8 mouse cellular contexts compared by ENCODE assay signal in the genomic region with DNA sequence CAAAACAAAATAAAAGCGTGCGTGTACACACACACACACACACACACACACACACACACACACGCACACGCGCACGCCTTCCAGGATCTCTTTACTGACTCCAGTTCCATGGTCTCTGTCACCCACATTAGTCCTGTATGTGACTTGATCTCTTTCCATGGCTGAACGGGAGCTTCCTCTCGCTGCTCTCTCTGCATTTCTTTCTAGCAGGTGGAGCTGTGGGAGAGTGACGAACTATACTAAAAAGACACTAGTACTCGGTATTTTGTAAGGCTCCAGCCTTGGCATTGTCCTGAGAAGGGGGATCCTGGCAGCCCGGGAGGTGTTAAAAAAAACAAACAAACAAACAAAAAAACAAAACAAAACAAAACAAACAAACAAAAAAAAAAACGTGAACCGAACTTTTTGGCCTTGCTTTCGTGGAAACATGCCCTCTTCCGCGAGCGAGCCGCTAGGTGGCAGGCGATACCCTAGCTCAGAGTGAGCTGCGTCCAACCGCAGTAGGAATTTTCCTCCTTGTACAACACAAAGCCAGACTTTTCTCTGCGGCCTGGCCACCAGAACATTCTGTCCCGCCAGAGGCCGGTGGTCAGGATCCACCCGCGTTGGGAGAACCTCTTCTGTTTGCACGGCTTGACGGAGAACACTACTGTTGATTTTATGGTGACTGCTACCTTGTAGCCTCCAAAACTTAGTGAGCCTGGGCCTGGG. TPM values are rescaled to one million over a fixed set of nuclear protein-coding genes. Genes with fewer than 3 reads are reported as not detected.
DNase-seq lines count a peak whose midpoint lies in the region; ATAC-seq and TF ChIP-seq lines count a peak whose summit lies in the region.

No protein-coding gene starts in this region.

- no peaks in the 10 kb centered on the region for H3K9me3 ChIP-seq in forebrain, embryonic 11.5 days (ENCODE audit: control insufficient read depth, low read length)
- no peaks in the 10 kb centered on the region for H3K9me3 ChIP-seq in heart, embryonic 16.5 days (replicated peaks; ENCODE audit: control insufficient read depth, low read length)
- no peaks in the 10 kb centered on the region for H3K9me3 ChIP-seq in liver, embryonic 14.5 days (ENCODE audit: control insufficient read depth, low read length)
- H3K9me3 ChIP-seq in stomach, embryonic 16.5 days (replicated peaks; ENCODE audit: control insufficient read depth, low read length): no peaks in the 10 kb centered on the region

- peak; percentile 96 for TF ChIP-seq CTCF in liver, embryonic 14.5 days (IDR thresholded peaks at IDR 0.05; ENCODE audit: low read depth)

- H3K36me3 ChIP-seq in forebrain, embryonic 11.5 days (ENCODE audit: control insufficient read depth, insufficient read depth, low read length): no peaks in the 10 kb centered on the region
- H3K36me3 ChIP-seq in heart, embryonic 16.5 days (ENCODE audit: control insufficient read depth, insufficient read depth): no peaks in the 10 kb centered on the region
- no peaks in the 10 kb centered on the region for H3K36me3 ChIP-seq in liver, embryonic 14.5 days (replicated peaks; ENCODE audit: control insufficient read depth, insufficient read depth, low read depth)
- no peaks in the 10 kb centered on the region for H3K36me3 ChIP-seq in stomach, embryonic 16.5 days (ENCODE audit: control insufficient read depth, insufficient read depth, low read length)

- 29% methylated on average over 28 of the region's 28 CpGs for WGBS in forebrain, embryonic 11.5 days
- 24% methylated on average over 28 of the region's 28 CpGs for WGBS in heart, embryonic 16.5 days
- WGBS in liver, embryonic 14.5 days (ENCODE audit: insufficient replicate concordance): 19% methylated on average over 28 of the region's 28 CpGs
- WGBS in stomach, embryonic 16.5 days: 25% methylated on average over 28 of the region's 28 CpGs

- no peaks in the 10 kb centered on the region for H3K27me3 ChIP-seq in forebrain, embryonic 11.5 days (ENCODE audit: control insufficient read depth, insufficient read depth, low read length)
- no peaks in the 10 kb centered on the region for H3K27me3 ChIP-seq in heart, embryonic 16.5 days (ENCODE audit: control insufficient read depth, insufficient read depth, low read length)
- H3K27me3 ChIP-seq in liver, embryonic 14.5 days (ENCODE audit: control insufficient read depth, insufficient read depth, low read length): no peaks in the 10 kb centered on the region
- H3K27me3 ChIP-seq in stomach, embryonic 16.5 days (ENCODE audit: control insufficient read depth, insufficient read depth, low read length): no peaks in the 10 kb centered on the region

- H3K4me1 ChIP-seq in forebrain, embryonic 11.5 days (replicated peaks; ENCODE audit: control insufficient read depth, insufficient read depth, low read length): peaks cover 2% of the 10 kb centered on the region; the same call in 1 of the 2 replicates
- peaks cover 2% of the 10 kb centered on the region; the same call in 1 of the 2 replicates for H3K4me1 ChIP-seq in heart, embryonic 16.5 days (ENCODE audit: control insufficient read depth, insufficient read depth, low read length)
- H3K4me1 ChIP-seq in liver, embryonic 14.5 days (replicated peaks; ENCODE audit: control insufficient read depth in 2 of 2, insufficient read depth in 2 of 2, low read length in 1 of 2): peaks cover 31 to 39% of the 10 kb centered on the region in 2 experiments
- peaks cover 11% of the 10 kb centered on the region for H3K4me1 ChIP-seq in stomach, embryonic 16.5 days (ENCODE audit: control insufficient read depth, insufficient read depth, low read length)

- peak overlapping the region; percentile 20; the same call in 1 of the 2 replicates for H3K9ac ChIP-seq in forebrain, embryonic 11.5 days (ENCODE audit: low read length)
- H3K9ac ChIP-seq in heart, embryonic 16.5 days (ENCODE audit: low read length): peak overlapping the region; percentile 54; the same call in 1 of the 2 replicates
- H3K9ac ChIP-seq in liver, embryonic 14.5 days (replicated peaks): peak overlapping the region; percentile 67
- H3K9ac ChIP-seq in stomach, embryonic 16.5 days (ENCODE audit: low read length): peak overlapping the region; percentile 57; the same call in 1 of the 2 replicates

- no peak overlapping the region for H3K27ac ChIP-seq in forebrain, embryonic 11.5 days (ENCODE audit: low read depth, low read length)
- H3K27ac ChIP-seq in heart, embryonic 16.5 days (ENCODE audit: low read length): no peak overlapping the region
- peak overlapping the region; percentile 89 for H3K27ac ChIP-seq in liver, embryonic 14.5 days
- H3K27ac ChIP-seq in stomach, embryonic 16.5 days (ENCODE audit: low read length): no peak overlapping the region; the same call in 1 of the 2 replicates

- ATAC-seq in forebrain, embryonic 11.5 days (replicated peaks; ENCODE audit: low FRiP score): peak; percentile 74
- ATAC-seq in heart, embryonic 16.5 days (replicated peaks; ENCODE audit: extremely low read depth, insufficient read depth, low FRiP score): peak; percentile 53
- peak; percentile 27; the same call in 1 of the 2 replicates for ATAC-seq in liver, embryonic 14.5 days (ENCODE audit: insufficient read depth)
- ATAC-seq in stomach, embryonic 16.5 days (ENCODE audit: insufficient read depth, low FRiP score): peak; percentile 80; the same call in 1 of the 2 replicates

- TF ChIP-seq EP300 in liver, embryonic 14.5 days (IDR thresholded peaks at IDR 0.05; ENCODE audit: low read depth): no peak

- no peak overlapping the region for H3K4me3 ChIP-seq in forebrain, embryonic 11.5 days (ENCODE audit: low read depth, low read length)
- H3K4me3 ChIP-seq in heart, embryonic 16.5 days (ENCODE audit: low read length): peak overlapping the region; percentile 26
- H3K4me3 ChIP-seq in liver, embryonic 14.5 days (ENCODE audit: insufficient read depth in 1 of 2, low read depth in 2 of 2, low read length in 2 of 2): peak overlapping the region; percentile 27 to 40; a peak in 3 of 4 replicates
- peak overlapping the region; percentile 27; the same call in 1 of the 2 replicates for H3K4me3 ChIP-seq in stomach, embryonic 16.5 days (replicated peaks; ENCODE audit: low read length)

- H3K4me2 ChIP-seq in forebrain, embryonic 11.5 days (ENCODE audit: low read depth, low read length, severe bottlenecking): peak overlapping the region; percentile 21; the same call in 1 of the 2 replicates
- H3K4me2 ChIP-seq in heart, embryonic 16.5 days (ENCODE audit: low read depth, low read length): peak overlapping the region; percentile 68
- peak overlapping the region; percentile 87 for H3K4me2 ChIP-seq in liver, embryonic 14.5 days (ENCODE audit: low read depth)
- peak overlapping the region; percentile 49 for H3K4me2 ChIP-seq in stomach, embryonic 16.5 days (ENCODE audit: low read depth, low read length)

- DNase-seq in CD4-positive helper T cell, adult 2 months (ENCODE audit: low read depth, low spot score): peak; percentile 83
- DNase-seq in c-Kit-negative CD71-positive TER-119-positive erythroid progenitor cells, embryonic 14.5 days (ENCODE audit: low read depth, low spot score): peak; percentile 70
- peak; percentile 88 for DNase-seq in forebrain, embryonic 11.5 days (ENCODE audit: low spot score)
- peak; percentile 88 to 92 for DNase-seq in kidney, postnatal 25 days
- peak; percentile 66 to 73 (median 68) for DNase-seq in liver, embryonic 14.5 days (ENCODE audit: low read depth in 3 of 3, low spot score in 3 of 3)
- peak; percentile 78 for DNase-seq in neural tube, embryonic 10.5 days (ENCODE audit: extremely low spot score, low spot score)

RNA-seq across cellular contexts. Expression of gene Aqp11, which starts 9.9 kb away (rescaled TPM):
- 4.6 and 4.8 TPM in 2 replicates for polyA plus RNA-seq in forebrain, embryonic 11.5 days (2014; fragmentation: Nextera tagmentation; extraction: Ambion mirVana)
- 11.4 and 22.6 TPM in 2 replicates for polyA plus RNA-seq in heart, embryonic 16.5 days (2015; fragmentation: Nextera tagmentation; extraction: Ambion mirVana)
- 7.1 and 7.4 TPM in 2 replicates for polyA plus RNA-seq in liver, embryonic 14.5 days (2012; rRNA removed)
- polyA plus RNA-seq in liver, embryonic 14.5 days (2014; fragmentation: Nextera tagmentation; extraction: Ambion mirVana): 18.5 and 22.3 TPM in 2 replicates
- polyA plus RNA-seq in stomach, embryonic 16.5 days (2015; fragmentation: Nextera tagmentation; extraction: Ambion mirVana): 17.5 and 20.7 TPM in 2 replicates

RNA-seq across cellular contexts. Expression of gene Pak1, which starts 40.4 kb away (rescaled TPM):
- 72.2 and 87.2 TPM in 2 replicates for polyA plus RNA-seq in forebrain, embryonic 11.5 days (2014; fragmentation: Nextera tagmentation; extraction: Ambion mirVana)
- polyA plus RNA-seq in heart, embryonic 16.5 days (2015; fragmentation: Nextera tagmentation; extraction: Ambion mirVana): 3.8 and 4.3 TPM in 2 replicates
- polyA plus RNA-seq in liver, embryonic 14.5 days (2012; rRNA removed): 3.1 and 4.3 TPM in 2 replicates
- polyA plus RNA-seq in liver, embryonic 14.5 days (2014; fragmentation: Nextera tagmentation; extraction: Ambion mirVana): 8.2 and 9.0 TPM in 2 replicates
- 25.8 and 26.0 TPM in 2 replicates for polyA plus RNA-seq in stomach, embryonic 16.5 days (2015; fragmentation: Nextera tagmentation; extraction: Ambion mirVana)

RNA-seq across cellular contexts. Expression of gene Clns1a, which starts 51.5 kb away (rescaled TPM):
- polyA plus RNA-seq in forebrain, embryonic 11.5 days (2014; fragmentation: Nextera tagmentation; extraction: Ambion mirVana): 250 and 257 TPM in 2 replicates
- 96.0 and 116 TPM in 2 replicates for polyA plus RNA-seq in heart, embryonic 16.5 days (2015; fragmentation: Nextera tagmentation; extraction: Ambion mirVana)
- 22.6 and 36.5 TPM in 2 replicates for polyA plus RNA-seq in liver, embryonic 14.5 days (2012; rRNA removed)
- 65.4 and 70.5 TPM in 2 replicates for polyA plus RNA-seq in liver, embryonic 14.5 days (2014; fragmentation: Nextera tagmentation; extraction: Ambion mirVana)
- polyA plus RNA-seq in stomach, embryonic 16.5 days (2015; fragmentation: Nextera tagmentation; extraction: Ambion mirVana): 134 and 143 TPM in 2 replicates

Comparison
In these comparisons a context has a peak if more than half of its experiments do, and no peak if none do; other contexts are left out.
1. ATAC-seq: peak in every context shown above with its lines; median percentile 80 in stomach, embryonic 16.5 days; 74 in forebrain, embryonic 11.5 days; 53 in heart, embryonic 16.5 days; 27 in liver, embryonic 14.5 days.
2. H3K4me2 ChIP-seq: peak in every context shown above with its lines; median percentile 87 in liver, embryonic 14.5 days; 68 in heart, embryonic 16.5 days; 49 in stomach, embryonic 16.5 days; 21 in forebrain, embryonic 11.5 days.